Mouse (Mus musculus) embryo, embryonic 9.5 days (tissue): ENCODE data around the gene Cnpy2.
"Not testable (repeated sequence)": the region's sequence is repeated elsewhere in the genome, so short reads cannot be mapped to it uniquely, and the experiment has no call there.

Source experiments
- DNase-seq: peaks from one replicate; pipeline ENCODE4 v3.0.0-alpha.2; 2017; ENCODE audit errors: extremely low spot score

The Cnpy2 gene

DNA sequence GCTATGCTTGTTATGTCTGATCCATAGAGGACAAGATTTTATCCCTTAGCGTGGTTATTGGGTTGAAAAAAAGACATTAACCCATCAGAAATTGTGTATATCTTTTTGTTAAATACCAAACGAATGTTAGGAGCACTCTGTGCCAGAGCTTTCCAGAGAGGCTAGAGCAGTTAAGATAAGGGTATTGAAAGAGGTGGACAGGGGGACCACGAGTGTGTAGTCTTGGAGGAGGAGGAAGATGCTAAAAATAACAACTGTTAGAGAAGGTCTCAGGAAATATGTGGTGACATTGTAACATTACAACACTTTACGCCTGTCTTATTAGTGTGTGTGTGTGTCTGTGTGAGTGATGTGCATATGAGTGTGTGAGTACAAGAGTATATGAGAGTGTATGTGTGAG, 11.4 kb upstream of the Cnpy2 start:
- no peak for DNase-seq

DNA sequence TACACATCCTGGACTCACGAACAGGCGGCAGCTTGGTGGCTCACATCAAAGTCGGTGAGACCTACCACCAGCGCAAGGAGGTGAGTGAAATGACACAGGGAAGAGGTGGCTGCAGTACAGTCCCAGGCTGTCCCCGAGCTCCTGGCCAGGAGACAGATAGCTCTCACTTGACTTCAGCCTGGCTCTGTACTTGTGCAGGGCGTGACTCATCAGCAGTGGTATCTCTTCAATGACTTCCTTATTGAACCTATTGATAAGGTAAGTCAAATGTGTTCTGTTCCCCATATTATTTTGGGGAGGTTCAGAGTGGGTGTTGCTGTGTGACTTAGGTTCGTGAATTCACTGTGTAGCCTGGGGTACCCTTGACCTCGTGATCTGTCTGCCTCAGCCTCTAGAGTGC, 6.7 kb upstream of the Cnpy2 start:
- DNase-seq: no peak

DNA sequence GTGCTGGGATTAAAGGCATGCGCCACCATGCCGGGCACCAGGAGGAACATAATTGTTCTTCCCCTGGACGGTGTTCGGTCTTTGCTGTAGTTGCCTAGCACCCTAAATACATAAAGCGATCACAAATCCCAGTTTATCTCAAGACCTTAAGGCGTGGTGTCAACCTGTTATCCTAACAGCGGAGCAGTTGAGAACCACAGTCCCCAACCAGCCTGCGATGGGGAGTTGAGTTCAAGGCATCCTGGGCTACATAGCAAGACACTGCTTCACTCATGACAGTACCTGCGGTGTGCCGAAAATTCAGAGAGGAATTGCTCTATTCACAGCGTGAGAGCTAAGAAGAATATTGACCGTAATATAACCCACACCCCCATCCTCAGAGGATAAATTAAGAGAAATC, 618 bp upstream of the Cnpy2 start:
- DNase-seq: peak; percentile 26

DNA sequence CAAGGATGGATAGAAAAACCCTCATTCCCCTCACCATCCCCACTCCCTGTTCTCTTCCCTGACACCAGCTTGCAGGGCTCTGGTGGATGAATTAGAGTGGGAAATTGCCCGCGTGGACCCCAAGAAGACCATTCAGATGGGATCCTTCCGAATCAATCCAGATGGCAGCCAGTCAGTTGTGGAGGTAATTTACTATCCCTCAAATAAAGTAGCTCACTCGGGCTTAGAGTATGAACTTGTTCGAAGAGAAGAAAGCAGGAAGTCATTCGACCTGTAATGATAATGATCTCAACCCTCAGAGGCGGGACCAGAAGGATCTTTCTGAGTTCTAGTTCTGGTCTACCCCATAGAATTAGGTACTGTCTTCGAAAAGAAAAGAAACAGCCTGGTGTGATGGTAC, 1.3 kb downstream of the Cnpy2 start:
- DNase-seq: no peak

DNA sequence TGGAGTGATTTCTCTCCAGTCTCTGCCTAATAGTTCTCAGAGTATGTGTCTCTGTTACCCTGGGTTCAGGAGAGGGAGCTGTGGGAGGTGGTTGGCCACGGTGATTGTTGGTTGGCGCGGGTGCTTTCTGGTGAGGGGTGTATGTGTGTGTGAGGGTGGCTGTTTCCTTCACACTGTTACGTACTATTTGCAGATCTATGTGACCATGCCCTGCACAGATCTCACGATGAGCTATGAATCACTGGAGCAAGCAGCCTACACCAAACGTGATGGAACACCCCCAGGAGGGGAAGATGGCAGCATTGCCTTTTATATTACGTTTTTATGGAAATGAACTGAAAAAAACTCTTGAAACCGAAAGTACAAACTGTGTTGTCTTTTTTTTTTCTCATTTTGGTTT, 4.6 kb downstream of the Cnpy2 start:
- DNase-seq: no peak

DNA sequence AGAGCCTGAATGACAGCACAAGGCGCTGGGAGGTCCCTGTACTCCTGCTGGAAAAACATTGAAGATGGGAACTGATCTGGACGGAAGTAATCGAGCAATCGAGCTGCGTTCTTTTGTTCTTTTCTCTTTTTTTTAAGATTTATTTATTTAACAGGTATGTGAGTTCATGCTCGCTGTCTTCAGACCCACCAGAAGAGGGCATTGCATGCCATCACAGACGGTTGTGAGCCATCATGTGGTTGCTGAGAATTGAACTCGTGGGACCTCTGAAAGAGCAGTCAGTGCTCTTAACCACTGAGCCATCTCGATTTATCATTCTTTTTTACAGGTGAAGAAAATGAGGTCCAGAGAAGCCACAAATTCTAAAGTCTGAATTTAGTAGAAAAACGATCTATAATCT, 5.4 kb downstream of the Cnpy2 start:
- DNase-seq: no peak

DNA sequence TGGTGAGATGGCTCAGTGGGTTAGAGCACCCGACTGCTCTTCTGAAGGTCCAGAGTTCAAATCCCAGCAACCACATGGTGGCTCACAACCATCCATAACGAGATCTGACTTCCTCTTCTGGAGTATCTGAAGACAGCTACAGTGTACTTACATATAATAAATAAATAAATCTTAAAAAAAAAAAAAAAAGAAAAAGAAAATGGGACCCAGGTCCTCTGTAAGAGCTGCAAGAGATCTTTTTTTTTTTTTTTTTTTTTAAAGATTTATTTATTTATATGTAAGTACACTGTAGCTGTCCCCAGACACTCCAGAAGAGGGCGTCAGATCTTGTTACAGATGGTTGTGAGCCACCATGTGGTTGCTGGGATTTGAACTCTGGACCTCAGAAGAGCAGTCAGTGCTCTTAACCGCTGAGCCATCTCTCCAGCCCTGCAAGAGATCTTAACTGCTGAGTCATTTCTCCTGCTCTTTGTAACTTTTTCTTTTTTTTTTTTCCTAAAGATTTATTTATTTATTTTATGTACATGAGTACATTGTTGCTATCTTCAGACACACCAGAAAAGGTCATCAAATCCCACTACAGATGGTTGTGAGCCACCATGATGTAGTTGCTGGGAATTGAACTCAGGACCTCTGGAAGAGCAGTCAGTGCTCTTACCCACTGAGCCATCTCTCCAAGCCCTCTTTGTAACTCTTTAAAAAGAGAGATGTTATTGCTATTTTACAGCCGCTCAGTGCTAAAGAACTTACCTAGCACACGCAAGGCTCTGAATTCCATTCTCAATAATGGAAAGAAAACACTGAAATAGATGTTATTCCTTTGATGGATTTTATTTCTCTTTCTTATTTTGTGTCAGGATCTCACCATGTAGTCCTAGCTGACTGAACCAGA, 10.3 kb downstream of the Cnpy2 start:
- DNase-seq: not testable (repeated sequence)

DNA sequence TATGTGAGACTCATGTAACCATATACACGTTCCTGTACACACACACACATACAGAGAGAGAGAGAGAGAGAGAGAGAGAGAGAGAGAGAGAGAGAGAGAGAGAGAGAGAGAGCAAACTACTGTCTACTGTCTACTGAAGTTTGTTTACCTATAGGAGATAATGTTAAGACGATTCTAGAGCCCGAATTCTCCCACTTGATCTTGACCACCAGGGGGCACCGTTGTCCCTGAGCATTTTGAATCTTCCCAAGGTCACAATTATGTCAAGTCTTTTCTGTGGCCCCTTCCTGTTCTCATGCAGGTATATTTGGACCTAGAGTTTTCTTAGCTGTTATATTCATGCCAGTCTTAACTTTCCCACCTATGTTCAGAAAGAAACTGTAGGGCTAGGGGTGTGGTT, 13.3 kb downstream of the Cnpy2 start:
- peak; percentile 66 for DNase-seq

DNA sequence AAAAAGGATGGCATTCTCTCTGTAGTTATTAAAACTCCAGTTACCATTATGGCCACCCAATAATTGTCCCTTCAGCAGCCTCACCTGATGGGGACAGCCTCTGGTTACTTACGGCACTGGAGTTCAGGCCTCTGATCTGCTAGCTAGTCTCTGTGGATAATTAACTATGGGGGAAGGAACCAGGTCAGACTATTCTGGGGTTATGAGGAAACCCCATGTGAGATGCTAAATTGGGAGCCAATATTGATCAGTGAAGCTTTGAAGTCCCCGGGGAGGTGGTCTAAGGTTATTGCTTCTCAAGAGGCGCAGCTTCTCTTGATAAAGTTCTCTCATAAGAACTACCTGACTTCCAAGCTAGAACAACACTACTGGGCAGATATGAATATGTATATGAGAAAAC, 13.9 kb downstream of the Cnpy2 start:
- no peak for DNase-seq

DNA sequence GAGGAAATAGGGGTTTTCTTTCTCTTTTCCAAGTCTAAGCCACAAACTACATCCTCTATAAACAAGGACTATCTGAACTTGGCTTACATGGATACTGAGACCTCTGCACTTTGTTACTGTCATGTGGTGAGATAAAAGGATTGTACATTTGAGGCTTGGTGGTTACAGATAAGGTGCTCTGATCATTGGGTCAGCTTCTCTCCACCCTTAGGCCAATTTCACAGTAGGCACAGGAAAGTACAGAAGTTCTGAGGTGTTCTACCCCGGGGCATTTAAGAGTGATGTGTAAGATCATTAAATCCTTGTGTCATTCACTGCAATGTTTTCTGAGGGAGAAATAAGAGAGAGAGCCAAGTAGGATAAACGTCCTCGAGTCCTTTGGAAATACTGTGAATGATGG, 14.3 kb downstream of the Cnpy2 start:
- no peak for DNase-seq

DNA sequence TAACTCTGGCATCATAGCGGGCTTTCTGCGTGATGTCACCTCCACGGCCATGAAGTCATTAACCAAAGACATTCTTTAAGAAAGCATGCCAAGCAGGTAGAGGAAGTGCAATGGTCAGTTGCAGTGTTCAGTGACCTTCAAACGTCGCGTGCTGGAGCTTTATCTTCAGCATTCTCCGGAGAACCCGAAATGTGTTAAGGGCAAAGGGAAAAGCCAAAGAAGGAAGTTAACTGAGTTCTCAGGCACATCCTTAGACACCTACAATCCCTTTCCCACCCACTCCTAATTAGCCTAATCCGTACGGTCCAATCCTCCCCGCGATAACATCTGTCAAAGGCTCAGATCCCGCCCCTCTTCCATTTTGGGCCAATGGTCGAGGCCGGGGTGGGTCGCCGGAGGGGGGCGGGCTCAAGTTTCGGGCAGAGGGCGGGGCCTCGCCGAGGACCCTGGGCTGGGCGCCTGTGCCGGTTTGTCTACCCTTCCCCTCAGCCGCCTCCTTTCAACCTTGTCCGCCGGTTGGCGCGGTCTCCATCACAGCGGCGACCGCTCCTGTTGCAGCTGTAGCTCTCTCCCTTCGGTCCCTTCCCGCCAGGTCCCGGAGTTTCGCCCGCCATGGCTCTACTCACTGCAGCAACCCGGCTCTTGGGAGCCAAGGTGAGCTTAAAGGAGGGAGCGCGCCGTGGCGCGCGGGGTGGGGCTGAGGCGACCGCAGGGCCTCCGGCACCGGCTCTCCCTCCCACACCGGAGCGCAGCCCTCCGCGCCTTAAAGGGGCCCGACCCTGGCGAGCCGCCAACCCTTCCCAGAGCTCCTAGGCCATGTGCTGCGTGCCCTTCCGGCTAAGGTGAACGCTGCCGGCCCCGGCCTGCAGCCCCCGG, 15.3 kb downstream of the Cnpy2 start, which contains the start of gene Cs:
Gene Cs, plus strand, starts transcription at position 429 of the 876 bp plus-strand sequence.
- peak; percentile 98 for DNase-seq

DNA sequence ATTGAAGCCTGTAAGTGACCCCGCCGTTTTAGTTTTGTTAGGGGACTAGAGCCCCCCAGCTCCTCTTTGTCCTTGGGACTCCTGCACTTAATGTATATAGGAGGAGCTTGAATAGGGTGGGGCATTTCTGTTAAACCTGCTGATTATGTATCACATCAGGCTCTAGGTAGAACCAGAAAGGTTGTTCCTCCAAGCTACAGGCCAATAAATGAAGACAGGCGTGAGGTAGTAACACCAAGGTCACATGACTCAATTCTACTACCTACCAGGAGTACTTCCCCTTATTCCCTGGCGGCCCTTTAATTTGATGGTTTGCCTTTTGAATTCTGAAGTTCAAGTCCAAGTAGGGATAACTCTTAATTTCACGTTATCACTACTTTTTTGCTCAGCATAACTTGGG, 16.2 kb downstream of the Cnpy2 start:
- no peak for DNase-seq

DNA sequence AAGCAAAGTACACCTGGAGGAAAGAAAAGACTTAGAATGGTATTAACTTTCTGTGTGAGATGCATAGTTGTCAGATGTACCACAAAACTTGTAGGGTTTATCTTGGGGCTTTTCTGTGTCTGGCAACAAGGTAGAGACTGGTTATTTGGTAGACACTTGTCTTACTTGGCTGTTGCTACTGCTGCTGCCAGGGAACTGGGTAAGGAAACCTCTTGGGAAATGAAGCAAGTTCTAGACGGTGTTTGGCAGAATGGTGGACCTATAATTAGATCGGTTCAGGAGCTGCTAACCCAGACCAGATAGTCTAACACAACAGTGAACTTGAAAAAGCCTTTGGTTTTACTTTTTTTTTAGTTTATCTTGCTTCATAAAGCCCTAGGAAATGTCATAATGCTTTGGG, 16.7 kb downstream of the Cnpy2 start:
- no peak for DNase-seq

DNA sequence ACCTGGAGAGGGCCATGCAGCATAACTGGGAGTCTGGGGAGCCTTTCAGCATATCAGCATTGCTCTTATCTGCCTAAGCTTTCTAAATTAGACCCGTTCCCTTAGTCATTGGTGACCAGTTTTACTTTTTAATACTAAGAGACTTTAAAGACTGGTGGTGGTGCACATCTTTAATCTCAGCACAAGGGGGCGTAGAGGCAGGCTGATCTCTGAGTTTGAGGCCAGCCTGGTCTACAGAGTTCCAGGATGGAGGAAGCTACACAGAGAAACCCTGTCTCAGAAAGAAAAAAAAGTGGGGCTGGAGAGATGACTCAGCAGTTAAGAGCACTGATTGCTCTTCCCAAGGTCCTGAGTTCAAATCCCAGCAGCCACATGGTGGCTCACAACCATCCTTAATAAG, 18.0 kb downstream of the Cnpy2 start:
- DNase-seq: no peak

DNA sequence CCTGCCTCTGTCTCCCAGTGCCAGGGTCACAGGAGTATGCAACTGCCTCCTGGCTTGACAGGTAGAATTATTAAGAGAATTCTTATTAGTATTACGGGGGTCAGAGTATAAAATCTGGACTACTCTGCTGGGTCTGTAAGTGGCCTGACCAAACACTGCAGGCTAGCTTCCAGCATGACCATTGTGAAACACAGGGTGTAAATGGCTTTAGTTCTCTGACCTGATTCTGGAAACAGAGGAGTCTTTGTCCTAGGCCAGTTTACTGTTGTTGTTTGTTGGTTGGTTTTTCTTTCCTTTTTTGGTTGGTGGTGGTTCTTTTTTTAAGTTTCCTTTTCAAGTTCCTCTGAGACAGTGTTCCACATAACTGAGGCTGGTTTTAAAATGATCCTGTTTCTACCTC, 21.2 kb downstream of the Cnpy2 start:
- no peak for DNase-seq

DNA sequence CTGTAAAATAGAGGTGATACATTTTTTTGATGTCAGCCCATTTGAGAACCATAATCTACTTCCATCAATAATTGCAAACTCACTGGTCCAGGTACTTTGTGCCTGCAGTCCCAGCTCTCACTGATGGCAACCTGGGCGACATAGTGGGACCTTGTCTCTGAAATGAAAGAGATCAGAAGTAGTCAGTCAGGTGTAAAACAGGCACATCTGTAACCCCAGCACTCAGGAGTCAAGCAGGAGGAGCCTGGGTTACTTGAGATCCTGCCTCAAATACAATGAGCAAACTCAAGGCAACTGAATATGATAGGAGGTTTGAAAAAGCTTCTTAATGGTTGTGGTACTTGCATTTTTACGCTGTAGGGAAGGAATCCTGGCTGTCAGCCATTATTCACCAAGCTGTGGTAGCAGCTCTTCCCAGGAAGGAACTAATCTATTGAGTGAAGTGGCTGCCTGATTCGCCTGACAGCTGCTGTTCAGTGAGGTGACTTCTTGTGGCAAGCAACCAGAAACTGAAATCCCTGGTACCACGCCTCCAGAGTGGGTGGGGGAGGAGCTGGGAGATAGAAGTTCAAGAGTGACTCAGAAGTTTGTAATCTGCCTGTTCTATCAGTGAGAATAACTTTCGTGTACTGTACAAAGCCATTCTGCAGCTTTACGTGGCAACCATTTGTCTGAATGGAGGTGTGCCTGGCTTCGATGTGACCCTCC, 22.5 kb downstream of the Cnpy2 start:
- DNase-seq: no peak

DNA sequence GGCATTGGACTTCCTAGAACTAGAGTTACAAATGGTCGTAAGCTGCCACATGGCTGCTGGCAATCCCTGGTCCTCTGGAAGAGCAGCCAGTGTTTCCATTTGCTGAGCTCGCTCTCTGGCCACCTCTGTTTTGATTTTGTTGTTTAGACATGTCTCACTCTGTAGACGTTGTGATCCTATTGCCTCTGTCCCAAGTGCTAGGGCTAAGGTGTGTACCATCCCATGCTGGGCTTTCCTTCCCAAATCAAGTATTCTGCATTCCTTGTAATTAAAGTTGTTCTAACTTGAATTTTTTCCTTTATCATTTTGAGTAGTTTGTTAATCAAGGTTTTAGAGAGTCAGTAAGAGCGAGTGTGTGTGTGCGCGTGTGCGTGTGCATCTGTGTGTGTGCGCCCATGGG, 25.3 kb downstream of the Cnpy2 start:
- no peak for DNase-seq

DNA sequence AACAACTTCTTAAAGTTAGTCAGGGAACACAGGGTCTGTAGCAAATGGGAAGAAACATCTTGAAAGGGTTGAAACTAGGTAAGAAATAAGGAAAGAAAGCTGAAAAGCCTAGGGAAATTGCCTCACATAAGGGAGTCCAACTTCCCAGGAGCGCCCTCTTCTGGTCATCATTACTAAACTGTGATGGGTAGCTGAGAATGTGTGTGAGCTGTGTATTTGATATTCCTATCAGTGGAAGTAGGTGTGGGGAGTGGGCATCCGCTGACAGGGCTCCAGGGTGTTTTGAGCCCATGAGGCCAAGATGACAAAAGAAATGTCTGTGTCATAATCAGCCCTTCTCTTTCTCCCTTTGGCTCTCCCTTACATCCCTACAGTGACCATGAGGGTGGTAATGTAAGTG, 36.5 kb downstream of the Cnpy2 start:
- no peak for DNase-seq

DNA sequence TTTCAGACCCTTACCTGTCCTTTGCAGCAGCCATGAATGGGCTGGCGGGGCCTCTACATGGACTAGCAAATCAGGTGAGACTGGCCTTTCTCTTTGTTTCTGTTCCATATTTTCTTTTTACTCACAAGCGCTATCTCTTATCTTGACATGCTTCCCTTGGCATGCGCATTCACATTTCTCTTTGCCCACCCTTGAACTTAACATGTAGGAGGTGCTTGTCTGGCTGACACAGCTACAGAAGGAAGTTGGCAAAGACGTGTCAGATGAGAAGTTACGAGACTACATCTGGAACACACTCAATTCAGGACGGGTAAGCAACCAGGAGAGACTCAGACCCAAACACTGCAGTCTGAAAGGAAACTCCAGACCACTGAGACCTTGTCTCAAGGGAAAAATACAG, 37.0 kb downstream of the Cnpy2 start:
- no peak for DNase-seq

DNA sequence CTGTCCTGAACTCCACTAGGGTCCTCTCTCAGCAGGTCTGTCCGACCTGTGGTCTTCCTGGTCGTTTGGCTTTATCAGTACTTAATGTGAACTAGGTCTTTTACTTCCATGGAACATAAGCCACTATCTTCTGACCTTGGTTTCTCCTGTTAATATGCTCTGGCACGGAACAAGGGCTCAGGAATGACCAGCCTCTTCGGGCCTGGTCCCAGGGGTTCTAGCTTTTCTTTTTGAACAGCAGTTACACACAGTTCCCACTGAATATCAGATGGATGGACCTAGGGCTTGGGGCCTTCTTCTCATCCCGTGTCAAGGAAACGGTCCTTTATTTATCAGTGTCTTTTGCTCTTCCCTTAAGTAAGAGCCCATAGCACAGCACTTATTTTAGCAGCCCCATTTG, 39.6 kb downstream of the Cnpy2 start:
- DNase-seq: no peak

DNA sequence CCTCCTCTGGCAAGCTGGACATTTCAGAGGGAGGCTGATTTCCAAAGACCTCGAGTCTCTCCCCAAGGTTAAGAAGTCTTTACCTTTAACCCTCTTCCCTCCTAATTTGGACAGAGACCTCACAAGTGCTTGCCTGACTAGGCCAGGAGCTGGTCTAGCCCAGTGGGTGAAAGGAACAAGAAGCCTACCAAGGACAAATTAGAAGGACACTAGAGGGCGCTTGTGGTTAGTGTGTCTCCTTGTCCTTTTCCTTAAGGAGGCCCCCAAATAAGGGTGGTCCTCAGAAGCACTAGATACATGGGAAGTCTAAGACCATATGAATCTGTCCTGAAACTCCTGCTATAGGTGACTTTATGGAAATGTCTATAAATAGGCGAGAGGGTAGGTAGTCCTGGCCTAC, 40.3 kb downstream of the Cnpy2 start:
- DNase-seq: peak; percentile 43

DNA sequence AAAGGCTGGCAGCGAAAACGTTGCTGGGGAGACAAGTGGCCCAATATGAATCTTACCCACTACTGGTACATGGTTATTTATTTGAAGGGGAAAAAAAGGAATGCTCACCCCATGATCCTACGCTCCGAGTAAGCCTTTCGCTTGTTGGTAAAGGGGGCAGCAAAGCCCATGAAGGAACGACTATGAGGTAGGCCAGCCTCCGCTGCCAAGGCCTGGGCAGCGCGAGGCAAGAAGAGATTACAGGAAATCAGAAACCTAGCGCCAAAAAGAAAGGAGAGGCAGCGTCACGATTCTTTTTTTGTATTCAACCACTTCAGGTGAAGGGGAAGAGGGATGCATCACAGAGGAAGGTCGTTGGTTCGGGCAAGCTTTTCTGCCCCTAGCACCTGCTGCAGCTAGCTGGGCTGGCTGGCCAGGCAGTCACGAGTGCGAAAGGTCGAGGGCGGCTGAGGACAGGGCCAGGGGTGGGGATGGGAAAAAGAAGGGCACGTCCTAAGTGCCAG, 45.7 kb downstream of the Cnpy2 start:
- no peak for DNase-seq
